Mouse (Mus musculus) embryonic facial prominence, embryonic 14.5 days (tissue): ENCODE results near the gene Gpr65. TPM values are rescaled to one million over a fixed set of nuclear protein-coding genes. Genes with fewer than 3 reads are reported as not detected.

Experiments used
- ATAC-seq: fragments of 200-750 bp; cut with Nextera tagmentation; 2 replicates; pipeline ENCODE4 v1.8.0; 2017; ENCODE audit warnings: low read depth, moderate number of reproducible peaks, moderate TSS enrichment
- DNase-seq: peaks from one replicate; pipeline ENCODE4 v3.0.0-alpha.2; 2015; ENCODE audit warnings: low spot score
- H3K27ac ChIP-seq: fragments of 300-500 bp; sonication (generic); replicated peaks from 2 replicates; pipeline ENCODE4 v1.5.1; 2014; ENCODE audit warnings: low read depth, mild to moderate bottlenecking, low read length, moderate library complexity
- H3K27me3 ChIP-seq: fragments of 300-500 bp; sonication (generic); replicated peaks from 2 replicates; pipeline ENCODE4 v1.6.1; 2014; ENCODE audit warnings: low read length; ENCODE audit not compliant: control insufficient read depth, insufficient read depth
- H3K36me3 ChIP-seq: fragments of 300-500 bp; sonication (generic); 2 replicates; pipeline ENCODE4 v1.6.1; 2014; ENCODE audit warnings: low read length, mixed read lengths; ENCODE audit not compliant: control insufficient read depth, insufficient read depth
- H3K4me1 ChIP-seq: fragments of 300-500 bp; sonication (generic); 2 replicates; pipeline ENCODE4 v1.6.1; 2014; ENCODE audit warnings: antibody characterized with exemption, low read length; ENCODE audit not compliant: control insufficient read depth, insufficient read depth
- H3K4me2 ChIP-seq: fragments of 300-500 bp; sonication (generic); 2 replicates; pipeline ENCODE4 v1.6.1; 2014; ENCODE audit warnings: low read depth, mild to moderate bottlenecking, low read length, moderate library complexity, mixed read lengths
- H3K4me3 ChIP-seq: fragments of 300-500 bp; sonication (generic); 2 replicates; pipeline ENCODE4 v1.5.1; 2014; ENCODE audit warnings: low read depth, mild to moderate bottlenecking, low read length
- H3K9ac ChIP-seq: fragments of 300-500 bp; sonication (generic); 2 replicates; pipeline ENCODE4 v1.6.1; 2014; ENCODE audit warnings: low read depth, mild to moderate bottlenecking, low read length, moderate library complexity, mixed read lengths
- H3K9me3 ChIP-seq: fragments of 300-500 bp; sonication (generic); 2 replicates; pipeline ENCODE4 v1.6.1; 2016; ENCODE audit warnings: low read length; ENCODE audit not compliant: control insufficient read depth
- WGBS: fragments of 180-500 bp; shearing (Covaris S2); extraction: QIAGEN DNeasy Blood & Tissue Kit; methylation state at CpG from one replicate; pipeline ENCODE4 v1.1.7; 2014; 5-methylcytosine and 5-hydroxymethylcytosine counted together
- polyA plus RNA-seq: library from polyadenylated mRNA; unstranded; fragments of >200 nt; fragmentation: Nextera tagmentation; extraction: Ambion mirVana; gene quantifications from 2 replicates; pipeline ENCODE4 v1.2.1, GENCODE M21; 2014

Gpr65 gene
- polyA plus RNA-seq, 1 experiment from 2014 or later, result 4.7 TPM

DNA sequence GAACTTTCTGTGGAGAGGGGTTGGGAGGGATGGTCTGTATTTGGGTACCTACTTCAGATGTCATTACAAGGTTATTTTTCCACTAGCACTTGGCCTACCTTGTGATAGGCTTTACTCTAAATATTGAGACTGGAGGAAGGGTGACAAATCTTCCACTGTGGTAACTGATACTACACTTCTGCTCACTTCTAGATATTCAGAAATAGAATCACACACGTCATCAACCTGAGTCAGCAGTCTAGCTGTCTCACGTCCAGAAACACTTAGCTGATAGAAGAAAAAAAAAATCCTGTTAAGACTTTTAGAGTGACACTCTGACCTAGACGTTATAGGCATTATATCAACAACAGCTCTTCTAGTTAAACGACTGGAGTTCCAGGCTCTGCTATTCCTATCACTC, 23.8 kb downstream of the Gpr65 start:
- Histone ChIP-seq H3K4me2 (no peak overlapping the region), H3K4me1 (0 out of 2 replicates have a peak, but pooled peaks cover 5% of the 10 kb centered on the region), H3K4me3 (no peak overlapping the region), H3K9me3 (no peaks in the 10 kb centered on the region), H3K27ac (no peak overlapping the region), H3K9ac (no peak overlapping the region), H3K36me3 (no peaks in the 10 kb centered on the region), H3K27me3 (no peaks in the 10 kb centered on the region)
- no peak for ATAC-seq
- DNase-seq, result no peak
- 76% methylated on average over 4 of the region's 4 CpGs for WGBS

DNA sequence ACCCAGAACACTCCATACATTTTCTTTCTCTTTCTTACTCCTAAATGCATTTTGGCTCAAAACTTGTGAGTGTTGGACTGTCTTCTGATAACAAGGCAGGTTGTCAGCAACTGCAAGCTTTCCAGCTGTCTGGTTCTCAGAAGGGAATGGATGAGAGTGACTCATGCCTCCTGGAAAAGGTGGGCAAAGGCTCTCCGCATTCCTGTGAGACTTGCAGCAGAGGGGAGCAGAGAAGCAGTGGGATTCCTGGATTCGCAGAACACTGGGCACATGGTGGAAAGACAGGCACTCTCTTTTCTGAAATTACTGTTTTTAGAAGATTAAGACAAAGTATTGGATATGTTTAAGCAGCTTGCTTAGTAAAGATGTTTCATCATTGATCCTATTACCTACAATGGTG, 25.8 kb downstream of the Gpr65 start:
- no peak overlapping the region for H3K27ac ChIP-seq
- WGBS, result 79% methylated on average over 2 of the region's 2 CpGs
- ATAC-seq, result no peak
- H3K4me3 ChIP-seq, result no peak overlapping the region
- H3K9ac ChIP-seq, result no peak overlapping the region
- no peak overlapping the region for H3K4me2 ChIP-seq
- no peaks in the 10 kb centered on the region for H3K36me3 ChIP-seq
- H3K4me1 ChIP-seq, result 0 out of 2 replicates have a peak, but pooled peaks cover under 1% of the 10 kb centered on the region
- no peak for DNase-seq
- H3K27me3 ChIP-seq, result no peaks in the 10 kb centered on the region
- H3K9me3 ChIP-seq, result no peaks in the 10 kb centered on the region

DNA sequence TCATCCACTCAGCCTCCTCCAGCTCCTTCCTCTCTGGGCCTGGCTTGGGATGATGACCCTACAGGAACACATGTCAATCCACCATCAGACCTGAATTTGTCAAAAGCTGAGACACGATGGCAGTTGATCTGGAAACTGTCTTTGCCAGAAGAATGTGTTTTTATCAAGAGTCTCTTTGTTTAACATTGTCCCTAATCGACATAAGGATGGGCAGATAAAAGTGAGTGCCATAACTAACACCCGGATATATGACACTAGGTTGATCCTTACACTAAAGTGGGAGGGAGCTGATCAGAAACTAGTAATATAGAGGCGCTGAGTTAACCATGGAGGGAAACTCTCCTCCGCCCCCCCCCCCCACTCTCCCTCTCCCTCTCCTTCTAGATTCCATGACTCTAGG, 33.5 kb downstream of the Gpr65 start:
- no peak overlapping the region for H3K9ac ChIP-seq
- H3K4me3 ChIP-seq, result no peak overlapping the region
- no peaks in the 10 kb centered on the region for H3K27me3 ChIP-seq
- H3K27ac ChIP-seq, result no peak overlapping the region
- no peaks in the 10 kb centered on the region for H3K9me3 ChIP-seq
- no peak for DNase-seq
- H3K36me3 ChIP-seq, result no peaks in the 10 kb centered on the region
- no peak for ATAC-seq
- WGBS, result 82% methylated on average over 5 of the region's 5 CpGs
- no peak overlapping the region for H3K4me2 ChIP-seq
- H3K4me1 ChIP-seq, result no peaks in the 10 kb centered on the region

DNA sequence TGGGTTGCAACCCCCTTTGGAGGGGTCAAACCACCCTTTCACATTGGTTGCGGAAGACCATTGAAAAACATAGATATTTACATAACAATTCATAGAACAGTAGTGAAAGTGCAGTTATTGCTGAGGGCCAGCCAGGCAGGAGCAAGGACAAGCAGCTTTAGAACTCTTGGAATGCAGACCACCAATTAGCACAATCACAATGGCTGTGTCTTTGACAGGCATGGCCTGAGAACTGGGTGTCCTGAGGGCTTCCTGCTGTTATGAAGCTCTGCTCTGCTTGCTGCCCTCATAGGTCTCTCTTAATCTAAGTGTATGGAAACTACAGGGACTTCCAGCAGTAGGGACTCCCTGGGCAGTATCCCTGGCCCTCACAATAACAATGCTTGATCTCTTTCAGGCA, 34.6 kb downstream of the Gpr65 start:
- H3K4me3 ChIP-seq, result no peak overlapping the region
- H3K36me3 ChIP-seq, result no peaks in the 10 kb centered on the region
- no peak overlapping the region for H3K9ac ChIP-seq
- H3K27ac ChIP-seq, result no peak overlapping the region
- DNase-seq (no peak), ATAC-seq (no peak)
- H3K4me2 ChIP-seq, result no peak overlapping the region
- no peaks in the 10 kb centered on the region for H3K27me3 ChIP-seq
- H3K9me3 ChIP-seq, result no peaks in the 10 kb centered on the region
- WGBS, result 75% methylated on average over 1 of the region's 1 CpGs
- H3K4me1 ChIP-seq, result no peaks in the 10 kb centered on the region

DNA sequence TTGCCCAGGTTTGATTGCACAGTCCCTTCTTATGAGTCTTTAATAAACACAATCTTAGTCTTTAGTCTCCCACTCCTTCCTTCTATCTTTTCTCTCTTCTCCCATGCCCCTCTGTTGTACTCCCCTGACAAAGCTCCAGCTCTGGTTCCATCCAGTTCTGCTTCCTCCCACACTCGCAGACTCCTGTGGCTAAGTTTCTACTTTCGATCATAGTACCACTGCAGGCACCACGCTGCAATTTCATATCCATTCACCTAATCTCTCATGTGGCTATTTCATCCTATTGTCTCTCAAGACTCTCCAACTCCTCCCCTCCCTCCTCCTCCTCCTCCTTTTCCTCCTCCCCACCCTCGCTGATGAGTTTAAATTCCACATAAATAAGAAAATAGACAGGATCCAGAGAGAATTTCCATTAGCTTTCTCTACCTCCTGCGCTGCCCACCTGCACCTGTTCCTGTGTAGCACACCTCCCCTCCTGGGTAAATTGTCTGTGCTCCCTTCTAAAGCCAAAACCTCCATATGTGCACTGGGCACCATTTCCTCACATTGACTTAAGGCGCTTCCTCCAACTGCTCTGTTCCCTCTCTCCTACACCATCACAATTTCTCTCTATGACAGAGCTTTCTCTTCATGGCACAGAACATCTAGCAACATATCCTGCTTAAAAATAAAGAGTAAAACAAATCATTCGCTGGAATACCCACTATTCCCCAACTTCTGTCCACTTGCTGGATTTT, 38.9 kb downstream of the Gpr65 start:
- WGBS, result 86% methylated on average over 7 of the region's 7 CpGs
- H3K4me3 ChIP-seq, result no peak overlapping the region
- H3K4me1 ChIP-seq, result no peaks in the 10 kb centered on the region
- no peak overlapping the region for H3K9ac ChIP-seq
- no peak overlapping the region for H3K27ac ChIP-seq
- ATAC-seq (no peak), DNase-seq (no peak)
- H3K27me3 ChIP-seq, result no peaks in the 10 kb centered on the region
- H3K36me3 ChIP-seq, result no peaks in the 10 kb centered on the region
- H3K4me2 ChIP-seq, result no peak overlapping the region
- no peaks in the 10 kb centered on the region for H3K9me3 ChIP-seq

- H3K27me3 ChIP-seq, result no peaks in the 10 kb centered on the region
- no peak for ATAC-seq
- H3K9me3 ChIP-seq, result no peaks in the 10 kb centered on the region
- no peak overlapping the region for H3K27ac ChIP-seq
- no peaks in the 10 kb centered on the region for H3K4me1 ChIP-seq
- H3K36me3 ChIP-seq, result no peaks in the 10 kb centered on the region
- DNase-seq, result no peak
- H3K4me2 ChIP-seq, result no peak overlapping the region
- H3K9ac ChIP-seq, result no peak overlapping the region
- WGBS, result 76% methylated on average over 7 of the region's 7 CpGs
- H3K4me3 ChIP-seq, result no peak overlapping the region
These were observed 43.1 kb downstream of the Gpr65 start for GRCm38 (mm10) chr12:98311376-98312083.

DNA sequence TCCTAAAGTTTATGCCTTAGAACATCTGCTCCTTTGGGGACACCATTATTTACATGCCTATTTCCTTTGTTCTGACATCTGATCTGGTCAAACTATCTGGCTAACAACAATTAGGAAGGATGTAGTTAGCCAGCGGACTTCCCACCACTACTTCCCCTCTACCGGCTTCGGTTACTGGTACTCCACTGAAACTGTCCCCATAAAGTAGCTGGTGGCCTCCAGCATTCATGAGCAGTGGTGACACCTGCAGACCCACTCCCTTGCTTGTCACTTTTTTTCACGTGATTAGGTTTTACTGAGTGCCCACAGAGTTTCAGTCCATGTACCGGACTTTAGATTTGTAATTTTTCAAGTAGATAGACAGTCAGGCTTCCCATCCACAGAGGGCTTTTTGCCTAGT, 47.5 kb downstream of the Gpr65 start:
- DNase-seq (no peak), ATAC-seq (no peak)
- Histone ChIP-seq H3K27ac (no peak overlapping the region), H3K9me3 (no peaks in the 10 kb centered on the region), H3K36me3 (no peaks in the 10 kb centered on the region), H3K4me2 (no peak overlapping the region), H3K4me1 (no peaks in the 10 kb centered on the region), H3K27me3 (no peaks in the 10 kb centered on the region), H3K9ac (no peak overlapping the region), H3K4me3 (no peak overlapping the region)
- WGBS, result 64% methylated on average over 5 of the region's 5 CpGs

DNA sequence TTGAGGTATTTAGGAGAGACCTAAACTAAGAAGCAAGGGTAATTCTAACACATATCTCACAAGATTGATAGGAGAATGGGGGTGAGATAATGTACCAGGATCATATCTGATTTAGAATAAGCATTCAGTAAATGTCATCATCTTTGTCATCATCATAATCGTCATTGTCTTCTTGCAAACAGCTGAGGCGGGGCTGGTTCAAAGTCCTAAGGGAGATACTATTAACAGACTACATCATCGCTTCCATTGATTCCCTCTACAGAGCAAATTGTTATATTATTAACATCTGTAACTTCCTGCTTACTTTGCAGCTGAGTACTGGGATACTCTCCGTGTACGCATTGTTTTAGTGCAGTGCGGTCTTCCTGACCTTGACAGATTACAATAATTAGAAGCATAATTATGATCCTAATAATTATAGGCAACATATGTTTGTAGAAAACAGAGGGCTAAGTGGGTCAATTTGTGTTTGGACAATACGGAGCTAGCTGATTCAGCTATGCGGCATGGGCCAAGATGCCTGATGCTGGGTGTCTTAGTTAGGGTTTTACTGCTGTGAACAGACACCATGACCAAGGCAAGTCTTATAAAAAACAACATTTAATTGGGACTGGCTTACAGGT, 49.4 kb downstream of the Gpr65 start:
- H3K4me1 ChIP-seq, result no peaks in the 10 kb centered on the region
- H3K4me3 ChIP-seq, result no peak overlapping the region
- no peaks in the 10 kb centered on the region for H3K9me3 ChIP-seq
- H3K4me2 ChIP-seq, result no peak overlapping the region
- DNase-seq (no peak), ATAC-seq (no peak)
- H3K27ac ChIP-seq, result no peak overlapping the region
- no peak overlapping the region for H3K9ac ChIP-seq
- WGBS, result 79% methylated on average over 8 of the region's 8 CpGs
- no peaks in the 10 kb centered on the region for H3K36me3 ChIP-seq
- no peaks in the 10 kb centered on the region for H3K27me3 ChIP-seq
